Mouse (Mus musculus): ENCODE results near the gene Ninj2.

- no peak for TF ChIP-seq CTCF (conservative IDR thresholded peaks at IDR 0.05 in 1 of 2, IDR thresholded peaks at IDR 0.05 in 1 of 2; ENCODE audit: low read depth in 2 of 2, low read length in 2 of 2)
- no peak for TF ChIP-seq POLR2A (IDR thresholded peaks at IDR 0.05; ENCODE audit: low read depth, low read length)
- no peak for TF ChIP-seq EP300 (IDR thresholded peaks at IDR 0.05; ENCODE audit: low read length)
- no peak for TF ChIP-seq TBP (conservative IDR thresholded peaks at IDR 0.05; ENCODE audit: low read depth, low read length)
- no peak for TF ChIP-seq ZKSCAN1 (IDR thresholded peaks at IDR 0.05; ENCODE audit: borderline replicate concordance, low read depth, low read length)
- TF ChIP-seq JUN (IDR thresholded peaks at IDR 0.05; ENCODE audit: insufficient read depth, low read depth, low read length), result no peak
- no peak for TF ChIP-seq MYC (IDR thresholded peaks at IDR 0.05; ENCODE audit: low read depth, low read length)
- TF ChIP-seq POLR2AphosphoS2 (IDR thresholded peaks at IDR 0.05; ENCODE audit: low read depth, low read length), result no peak
- no peak for TF ChIP-seq E2F4 (IDR thresholded peaks at IDR 0.05; ENCODE audit: insufficient replicate concordance, low read depth, low read length)
- no peak for TF ChIP-seq SMC3 (IDR thresholded peaks at IDR 0.05; ENCODE audit: low read depth, low read length)
- TF ChIP-seq ZNF384 (IDR thresholded peaks at IDR 0.05; ENCODE audit: low read depth, low read length), result no peak
- no peak for TF ChIP-seq USF1 (IDR thresholded peaks at IDR 0.05; ENCODE audit: low read depth, low read length)
- no peak for TF ChIP-seq ELF1 (IDR thresholded peaks at IDR 0.05; ENCODE audit: low read depth, low read length)
- no peak for TF ChIP-seq HCFC1 (IDR thresholded peaks at IDR 0.05; ENCODE audit: low read depth, low read length)
Observed at GRCm38 (mm10) chr6:120190365-120190764, 97.2 kb downstream of the Ninj2 start.
